Mouse (Mus musculus) hindbrain, embryonic 13.5 days (tissue): ENCODE measurements around the gene Igf2. TPM values are rescaled to one million over a fixed set of nuclear protein-coding genes. Genes with fewer than 3 reads are reported as not detected.

Source experiments
- ATAC-seq: fragments of 200-750 bp; cut with Nextera tagmentation; 2 replicates; pipeline ENCODE4 v1.8.0; 2017; ENCODE audit warnings: moderate TSS enrichment; ENCODE audit not compliant: low FRiP score
- H3K27ac ChIP-seq: fragments of 300-500 bp; sonication (generic); 2 replicates; pipeline ENCODE4 v1.5.1; 2015; ENCODE audit warnings: inconsistent platforms, mild to moderate bottlenecking, moderate library complexity
- H3K27me3 ChIP-seq: fragments of 300-500 bp; sonication (generic); 2 replicates; pipeline ENCODE4 v1.6.1; 2015; ENCODE audit warnings: mild to moderate bottlenecking, inconsistent platforms
- H3K36me3 ChIP-seq: fragments of 300-500 bp; sonication (generic); 2 replicates; pipeline ENCODE4 v1.6.1; 2015; ENCODE audit warnings: mild to moderate bottlenecking, inconsistent platforms
- H3K4me1 ChIP-seq: fragments of 300-500 bp; sonication (generic); replicated peaks from 2 replicates; pipeline ENCODE4 v1.6.1; 2015; ENCODE audit warnings: inconsistent platforms
- H3K4me2 ChIP-seq: fragments of 300-500 bp; sonication (generic); 2 replicates; pipeline ENCODE4 v1.6.1; 2015; ENCODE audit warnings: inconsistent platforms, mild to moderate bottlenecking, moderate library complexity
- H3K4me3 ChIP-seq: fragments of 300-500 bp; sonication (generic); 2 replicates; pipeline ENCODE4 v1.5.1; 2015; ENCODE audit warnings: mild to moderate bottlenecking, inconsistent platforms
- H3K9ac ChIP-seq: fragments of 300-500 bp; sonication (generic); 2 replicates; pipeline ENCODE4 v1.6.1; 2015; ENCODE audit warnings: mild to moderate bottlenecking, inconsistent platforms
- H3K9me3 ChIP-seq: fragments of 300-500 bp; sonication (generic); 2 replicates; pipeline ENCODE4 v1.6.1; 2016; ENCODE audit warnings: inconsistent platforms
- WGBS: fragments of 180-500 bp; shearing (Covaris S2); methylation state at CpG from one replicate; pipeline ENCODE4 v1.1.7; 2015; 5-methylcytosine and 5-hydroxymethylcytosine counted together
- polyA plus RNA-seq: library from polyadenylated mRNA; unstranded; fragments of >200 nt; fragmentation: Nextera tagmentation; extraction: Ambion mirVana; gene quantifications from 2 replicates; pipeline ENCODE4 v1.2.1, GENCODE M21; 2015

Igf2 gene
- polyA plus RNA-seq, 1 experiment from 2014 or later: 179 TPM

DNA sequence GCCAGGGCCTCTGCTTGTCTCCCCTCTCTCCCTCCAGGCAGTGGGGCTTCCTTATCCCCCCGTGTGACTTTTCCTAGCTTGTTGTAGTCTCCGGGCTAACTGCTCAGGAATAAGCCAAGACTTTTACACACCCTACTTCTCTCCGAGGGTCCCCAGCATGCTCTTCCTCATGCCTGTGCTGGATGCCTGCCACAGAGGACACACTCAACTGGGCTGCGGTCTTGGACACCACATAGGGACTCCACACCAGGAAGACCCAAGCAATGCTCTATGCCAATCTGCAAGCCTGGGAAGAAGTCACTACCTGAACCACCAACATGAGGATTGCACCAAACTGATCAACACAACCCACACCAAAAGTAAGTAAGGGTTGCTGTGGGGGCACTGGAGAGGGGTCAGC lies 507 bp downstream of the Igf2 start:
- ATAC-seq: no peak

DNA sequence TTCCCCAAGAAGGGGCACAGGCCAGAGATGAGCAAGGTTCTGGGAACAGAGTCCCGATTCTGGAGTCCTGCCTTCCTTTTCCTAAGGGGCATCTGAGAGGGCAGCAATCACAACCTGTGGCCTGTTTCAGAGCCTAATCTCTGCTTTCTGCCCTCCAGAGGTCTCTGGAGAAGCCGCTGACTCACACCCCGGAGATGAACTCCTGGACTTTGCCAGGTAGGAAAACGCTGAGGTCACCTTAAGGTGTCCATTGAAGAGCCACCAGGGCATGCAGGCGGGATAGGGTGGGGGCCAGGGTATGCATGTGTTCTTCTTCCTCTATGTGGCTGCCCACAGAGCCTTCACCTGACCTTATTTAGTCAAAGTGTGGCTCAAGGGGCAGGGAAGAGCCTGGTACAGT lies 1.3 kb downstream of the Igf2 start:
- Histone ChIP-seq H3K4me3 (no peak overlapping the region), H3K36me3 (no peaks in the 10 kb centered on the region)
- whole genome bisulfite sequencing: 59% methylated on average over 5 of the region's 5 CpGs

More for the DNA sequence above, 507 bp downstream of the Igf2 start:
- H3K4me1 ChIP-seq: 0 out of 2 replicates have a peak, but pooled peaks cover 6% of the 10 kb centered on the region
- H3K4me2 ChIP-seq: no peak overlapping the region
- no peak overlapping the region for H3K4me3 ChIP-seq
- H3K27ac ChIP-seq: no peak overlapping the region
- no peaks in the 10 kb centered on the region for H3K36me3 ChIP-seq
- peaks cover 10% of the 10 kb centered on the region; the same call in 1 of the 2 replicates for H3K9me3 ChIP-seq
- no peak overlapping the region for H3K9ac ChIP-seq
- peaks cover 67% of the 10 kb centered on the region for H3K27me3 ChIP-seq
- WGBS: 77% methylated on average over 4 of the region's 4 CpGs

DNA sequence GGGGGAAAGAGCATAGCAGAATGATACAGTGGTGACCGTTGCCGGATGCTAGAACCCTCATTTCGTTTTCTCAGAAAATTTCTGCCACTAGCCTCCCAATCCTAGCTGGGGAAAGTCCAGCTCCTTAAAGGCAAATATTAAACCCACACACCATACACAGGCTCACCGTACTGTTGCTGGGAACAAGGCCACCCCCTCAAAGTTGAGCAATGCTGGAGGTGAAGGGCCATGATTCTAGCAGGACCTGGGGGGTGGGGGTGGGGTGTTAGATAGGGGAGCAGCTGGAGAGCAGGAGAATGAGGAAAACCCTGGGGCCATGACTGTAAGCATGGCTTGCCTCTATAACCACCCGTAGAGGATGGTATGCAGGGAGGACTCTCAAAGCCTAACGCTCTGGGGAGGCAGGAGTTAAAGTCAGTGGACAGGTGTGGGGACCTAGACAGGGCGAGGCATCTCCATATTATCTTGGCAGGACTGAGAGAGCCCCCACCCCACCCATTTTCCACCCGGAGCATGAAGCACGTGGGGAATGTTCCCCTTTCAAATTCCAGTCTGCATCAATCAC lies 2.1 kb downstream of the Igf2 start:
- 3% methylated on average over 9 of the region's 9 CpGs for WGBS
- H3K27me3 ChIP-seq: peaks cover 83% of the 10 kb centered on the region
- no peak overlapping the region for H3K9ac ChIP-seq
- peak overlapping the region; percentile 32 for H3K4me2 ChIP-seq
- H3K27ac ChIP-seq: no peak overlapping the region
- H3K4me3 ChIP-seq: no peak overlapping the region
- no peaks in the 10 kb centered on the region for H3K36me3 ChIP-seq
- H3K4me1 ChIP-seq: peaks cover 18% of the 10 kb centered on the region
- H3K9me3 ChIP-seq: peaks cover under 1% of the 10 kb centered on the region; the same call in 1 of the 2 replicates
- ATAC-seq: 0 out of 2 replicates have a peak, but pooled peaks have one; percentile 28

More for the DNA sequence above, 1.3 kb downstream of the Igf2 start:
- Histone ChIP-seq H3K9me3 (peaks cover 9% of the 10 kb centered on the region; the same call in 1 of the 2 replicates), H3K9ac (no peak overlapping the region), H3K27me3 (peaks cover 74% of the 10 kb centered on the region), H3K4me2 (no peak overlapping the region), H3K4me1 (peaks cover 12% of the 10 kb centered on the region), H3K27ac (no peak overlapping the region)
- ATAC-seq: no peak

DNA sequence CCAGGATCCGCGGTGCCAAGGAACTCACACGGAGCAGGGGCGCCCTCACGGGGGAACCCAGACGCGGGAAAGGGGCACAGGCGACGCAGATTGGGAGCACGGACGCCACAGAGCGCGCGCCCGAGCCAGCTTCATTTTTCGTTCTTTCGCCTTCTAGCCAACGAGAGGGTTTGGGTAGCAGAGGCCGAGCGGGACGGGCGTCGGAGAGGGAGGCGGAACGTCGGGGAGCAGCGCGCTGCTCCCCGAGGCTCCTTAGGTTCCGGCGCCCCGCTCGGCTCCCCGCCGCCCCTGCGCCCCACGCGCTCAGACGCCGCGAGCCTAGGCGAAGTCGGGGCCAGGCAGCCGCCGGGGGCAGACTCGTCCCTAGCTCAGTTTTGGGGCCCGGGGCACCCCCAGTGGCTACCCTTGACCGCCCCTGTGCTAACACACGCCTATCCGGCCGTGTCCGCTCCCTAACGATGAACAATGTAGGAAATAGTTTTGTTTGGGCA lies 2.6 kb downstream of the Igf2 start:
- no peak overlapping the region for H3K27ac ChIP-seq
- peaks cover 24% of the 10 kb centered on the region for H3K4me1 ChIP-seq
- H3K36me3 ChIP-seq: no peaks in the 10 kb centered on the region
- H3K4me2 ChIP-seq: peak overlapping the region; percentile 32
- no peak for ATAC-seq
- peaks cover 88% of the 10 kb centered on the region for H3K27me3 ChIP-seq
- H3K9ac ChIP-seq: peak overlapping the region; percentile 20; the same call in 1 of the 2 replicates
- WGBS: under 1% methylated on average over 53 of the region's 53 CpGs
- H3K4me3 ChIP-seq: peak overlapping the region; percentile 22
- no peaks in the 10 kb centered on the region for H3K9me3 ChIP-seq

DNA sequence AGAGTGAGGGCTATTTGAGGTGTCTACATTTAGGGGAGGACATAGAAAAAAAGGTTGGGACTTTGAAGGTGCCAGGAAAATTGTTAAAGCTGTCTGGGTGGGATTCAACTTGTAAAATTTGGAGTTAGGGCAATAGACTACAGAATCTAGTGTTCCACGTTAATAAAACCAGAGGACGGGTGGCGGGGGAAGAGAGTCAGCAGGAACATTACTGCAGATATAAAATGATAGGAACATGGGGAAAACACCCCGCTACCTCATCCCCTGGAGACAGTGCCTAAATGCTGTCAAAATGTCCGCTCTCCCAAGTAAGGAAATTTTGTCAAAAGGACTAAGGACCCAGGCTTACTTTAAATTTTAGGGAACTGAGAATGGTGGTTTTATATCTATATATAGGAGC lies 3.5 kb downstream of the Igf2 start:
- H3K4me3 ChIP-seq: no peak overlapping the region
- no peak for ATAC-seq
- no peaks in the 10 kb centered on the region for H3K36me3 ChIP-seq
- H3K27me3 ChIP-seq: peaks cover 97% of the 10 kb centered on the region
- H3K27ac ChIP-seq: no peak overlapping the region
- H3K4me2 ChIP-seq: no peak overlapping the region
- 12% methylated on average over 5 of the region's 5 CpGs for WGBS
- no peak overlapping the region for H3K9ac ChIP-seq
- H3K9me3 ChIP-seq: no peaks in the 10 kb centered on the region
- peaks cover 32% of the 10 kb centered on the region for H3K4me1 ChIP-seq

DNA sequence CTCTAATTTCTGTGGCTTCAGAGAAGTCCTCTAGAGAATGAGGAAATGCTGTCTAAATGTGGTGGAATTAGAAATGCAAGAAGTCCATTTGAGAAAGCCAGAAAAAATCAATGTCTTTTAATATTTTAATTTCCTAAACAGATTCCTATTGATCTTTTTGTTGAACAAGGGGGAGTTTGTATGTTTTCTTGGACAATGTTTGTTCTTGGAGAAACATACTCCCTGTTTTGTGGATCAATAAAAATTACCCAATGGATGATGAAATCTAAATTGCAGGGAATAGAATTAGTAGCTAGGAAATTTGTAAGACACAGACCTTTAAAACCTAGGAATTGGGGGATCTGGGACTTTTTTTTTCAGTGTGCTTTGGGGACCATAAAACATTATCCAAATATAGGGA lies 4.8 kb downstream of the Igf2 start:
- Histone ChIP-seq H3K9ac (no peak overlapping the region), H3K36me3 (no peaks in the 10 kb centered on the region), H3K4me1 (peaks cover 34% of the 10 kb centered on the region), H3K27me3 (peaks cover 100% of the 10 kb centered on the region), H3K27ac (no peak overlapping the region), H3K4me3 (no peak overlapping the region), H3K9me3 (no peaks in the 10 kb centered on the region), H3K4me2 (no peak overlapping the region)
- no peak for ATAC-seq

DNA sequence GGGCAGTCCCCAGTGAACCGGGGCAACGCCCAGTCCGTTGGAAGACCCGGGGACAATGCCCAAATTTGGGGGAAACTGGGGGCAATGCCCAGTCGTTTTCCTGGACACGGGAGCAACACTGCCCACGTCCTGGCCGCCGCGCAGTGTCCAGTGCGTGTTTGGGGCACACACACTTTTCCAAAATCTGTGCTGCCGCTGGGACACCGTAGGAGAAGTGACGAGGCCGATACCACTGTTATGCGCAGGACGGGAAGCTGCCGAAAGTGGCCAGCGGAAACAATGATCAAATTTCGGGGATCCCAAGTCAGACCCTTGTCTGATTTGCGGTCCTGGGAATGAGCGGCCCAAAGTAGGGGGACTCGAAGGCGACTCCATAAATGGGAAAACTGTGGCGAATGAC lies 5.6 kb downstream of the Igf2 start:
- Histone ChIP-seq H3K27ac (no peak overlapping the region), H3K4me3 (peak overlapping the region; percentile 36), H3K36me3 (no peaks in the 10 kb centered on the region), H3K27me3 (peaks cover 100% of the 10 kb centered on the region), H3K4me1 (peaks cover 34% of the 10 kb centered on the region), H3K9me3 (no peaks in the 10 kb centered on the region), H3K9ac (peak overlapping the region; percentile 43; the same call in 1 of the 2 replicates), H3K4me2 (peak overlapping the region; percentile 48)
- WGBS: 1% methylated on average over 25 of the region's 25 CpGs
- ATAC-seq: no peak

DNA sequence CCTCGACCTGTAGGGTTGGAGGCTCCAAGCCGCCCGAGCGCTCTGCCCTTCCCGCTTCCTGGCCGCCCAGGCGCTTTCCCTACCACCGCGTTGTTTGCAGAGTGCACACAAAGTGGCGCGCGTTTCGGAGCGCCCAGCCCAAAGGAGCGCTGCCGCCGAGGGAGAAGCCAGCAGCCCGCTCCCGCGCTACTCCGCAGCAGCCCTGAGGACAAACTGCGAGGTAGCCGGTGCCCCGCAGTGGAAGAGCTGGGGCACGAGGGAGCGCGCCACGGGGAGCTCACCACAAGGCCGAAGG lies 6.0 kb downstream of the Igf2 start:
- Histone ChIP-seq H3K9ac (peak overlapping the region; percentile 43; the same call in 1 of the 2 replicates), H3K27ac (no peak overlapping the region), H3K4me2 (peak overlapping the region; percentile 48), H3K4me3 (peak overlapping the region; percentile 36), H3K27me3 (peaks cover 100% of the 10 kb centered on the region), H3K4me1 (peaks cover 34% of the 10 kb centered on the region), H3K36me3 (no peaks in the 10 kb centered on the region), H3K9me3 (no peaks in the 10 kb centered on the region)
- WGBS: 0% methylated on average over 29 of the region's 29 CpGs
- no peak for ATAC-seq

DNA sequence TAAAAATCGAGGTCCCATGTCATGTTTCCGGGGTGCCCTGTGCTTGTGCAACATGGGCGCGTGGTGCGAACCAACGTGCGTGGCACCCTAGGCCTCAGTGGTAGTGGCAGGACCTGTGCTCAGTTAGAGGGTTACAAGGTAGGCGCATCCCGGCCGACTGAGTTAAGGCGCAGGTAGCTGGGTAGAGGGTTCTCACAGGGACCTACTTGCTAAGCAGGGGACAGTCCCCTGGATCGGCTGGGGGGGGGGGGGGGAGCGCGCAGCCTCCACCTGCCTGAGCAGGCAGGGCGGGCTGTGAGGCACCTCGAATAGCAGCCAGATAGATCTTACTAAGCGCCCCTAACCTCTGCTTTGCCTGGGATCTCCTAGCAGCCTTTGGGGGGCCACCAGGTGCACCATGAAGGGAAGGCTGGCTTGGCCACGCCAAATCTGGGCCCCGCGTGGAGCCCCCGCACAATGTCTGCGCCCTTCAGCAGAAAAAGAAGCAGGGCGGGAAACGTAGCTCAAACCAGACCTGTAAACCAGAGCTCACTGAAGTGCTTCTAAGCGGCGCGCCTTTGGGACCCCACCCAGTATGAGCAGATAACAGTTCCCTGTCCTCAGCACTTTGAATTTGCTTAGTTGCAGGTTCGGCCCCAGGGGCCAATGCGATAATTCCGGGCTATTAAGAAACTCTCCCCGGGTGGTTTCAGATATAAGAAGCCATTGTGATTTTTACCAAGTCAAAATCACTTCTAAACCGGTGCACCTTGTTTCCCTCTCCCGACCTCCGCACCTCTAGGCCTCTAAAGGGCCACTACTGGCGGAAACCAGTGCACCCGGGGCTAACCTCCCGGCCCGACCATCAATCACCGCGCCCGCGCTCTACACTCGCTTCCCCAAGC lies 6.6 kb downstream of the Igf2 start:
- peaks cover 34% of the 10 kb centered on the region for H3K4me1 ChIP-seq
- peaks cover 100% of the 10 kb centered on the region for H3K27me3 ChIP-seq
- peak overlapping the region; percentile 48 for H3K4me2 ChIP-seq
- H3K9ac ChIP-seq: peak overlapping the region; percentile 43; the same call in 1 of the 2 replicates
- H3K4me3 ChIP-seq: peak overlapping the region; percentile 36
- 0 out of 2 replicates have a peak overlapping the region, but pooled peaks have one; percentile 13 for H3K27ac ChIP-seq
- no peaks in the 10 kb centered on the region for H3K36me3 ChIP-seq
- no peak for ATAC-seq
- 2% methylated on average over 41 of the region's 43 CpGs for WGBS
- H3K9me3 ChIP-seq: no peaks in the 10 kb centered on the region

DNA sequence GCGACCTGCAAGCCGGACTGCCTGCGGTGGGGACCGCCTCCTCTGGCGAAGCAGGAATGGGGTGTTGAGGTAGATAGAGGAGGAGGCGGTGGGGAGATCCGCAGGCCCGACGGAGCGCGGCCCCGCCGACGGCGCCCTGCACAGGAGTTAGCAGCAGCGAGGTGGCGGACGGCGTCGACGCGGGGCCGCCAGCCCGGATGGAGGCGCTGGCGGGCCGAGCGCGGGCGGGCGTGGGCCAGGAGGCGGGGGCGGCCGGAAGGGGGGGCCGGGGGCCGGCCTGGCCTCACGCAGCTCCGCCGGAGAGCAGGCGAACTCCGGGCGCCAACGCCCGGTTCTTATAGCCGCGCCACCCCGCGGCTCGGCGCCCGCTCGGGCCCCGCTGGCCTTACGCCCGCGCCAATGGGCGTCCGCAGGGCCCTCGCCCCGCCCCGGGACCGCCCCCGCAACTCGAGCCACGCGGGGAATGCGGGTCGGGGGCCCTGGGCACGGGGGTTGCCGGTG lies 7.4 kb downstream of the Igf2 start:
- Histone ChIP-seq H3K36me3 (no peaks in the 10 kb centered on the region), H3K9me3 (no peaks in the 10 kb centered on the region), H3K27me3 (peaks cover 100% of the 10 kb centered on the region), H3K27ac (no peak overlapping the region), H3K4me1 (peaks cover 36% of the 10 kb centered on the region), H3K4me2 (peak overlapping the region; percentile 48), H3K9ac (0 out of 2 replicates have a peak overlapping the region, but pooled peaks have one; percentile 35), H3K4me3 (peak overlapping the region; percentile 36)
- no peak for ATAC-seq
- WGBS: 2% methylated on average over 24 of the region's 70 CpGs

DNA sequence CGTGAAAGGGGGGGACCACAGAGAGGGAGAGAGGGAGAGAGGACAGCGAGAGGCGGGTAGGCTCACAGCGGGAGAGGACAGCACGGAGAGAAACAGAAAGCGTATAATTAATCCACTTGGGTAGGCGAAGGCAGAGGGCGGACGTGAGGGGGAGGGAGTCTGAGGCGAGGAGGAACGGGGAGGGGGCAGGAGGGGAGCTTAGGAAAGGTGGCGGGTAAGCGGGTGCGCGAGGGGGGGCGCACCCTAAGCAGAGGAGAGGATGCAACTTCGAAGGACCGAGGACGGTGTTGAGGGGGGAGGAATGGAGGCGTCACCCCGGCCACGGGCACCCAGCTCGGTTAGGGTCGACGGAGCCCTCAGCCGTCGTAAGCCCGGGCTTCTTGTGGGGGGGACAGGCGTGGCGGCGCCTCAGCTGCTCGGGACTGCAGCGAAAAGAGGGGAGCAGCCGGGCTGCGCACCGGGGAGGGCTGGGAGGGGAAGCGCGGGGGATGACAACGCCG lies 7.9 kb downstream of the Igf2 start:
- Histone ChIP-seq H3K9ac (peak overlapping the region; percentile 35; the same call in 1 of the 2 replicates), H3K36me3 (no peaks in the 10 kb centered on the region), H3K9me3 (no peaks in the 10 kb centered on the region), H3K27me3 (peaks cover 100% of the 10 kb centered on the region), H3K27ac (no peak overlapping the region), H3K4me3 (peak overlapping the region; percentile 36), H3K4me1 (peaks cover 36% of the 10 kb centered on the region), H3K4me2 (peak overlapping the region; percentile 48)
- ATAC-seq: no peak
- WGBS: 0% methylated on average over 39 of the region's 40 CpGs
